Mouse (Mus musculus): Measurements from ENCODE around the gene Snapc4. TPM values are rescaled to one million over a fixed set of nuclear protein-coding genes. Genes with fewer than 3 reads are reported as not detected.

The Snapc4 gene
- total and polyA plus RNA-seq, 3 experiments: 15.3 to 47.1 (median 42.7) TPM

DNA sequence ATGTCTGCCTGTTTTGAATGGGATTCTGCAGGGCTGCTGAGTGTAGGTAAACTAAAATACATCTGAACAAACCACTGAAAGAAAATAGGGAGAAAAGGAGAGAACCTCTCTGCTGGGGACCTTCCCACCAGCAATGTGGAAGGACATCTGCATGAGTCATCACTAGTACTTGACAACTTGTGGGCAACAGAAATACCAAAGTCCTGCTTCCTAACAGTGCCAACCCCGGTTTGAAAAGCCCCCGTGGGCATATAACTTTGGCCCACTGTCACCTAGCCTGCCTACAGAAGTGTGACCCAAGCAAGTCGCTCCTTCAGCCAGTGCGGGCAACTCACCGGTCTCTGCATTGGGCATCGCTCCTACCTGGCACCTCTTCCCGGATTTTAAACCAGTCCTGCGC lies 8.1 kb downstream of the Snapc4 start:
- no peak overlapping the region for H3K4me3 ChIP-seq (replicated peaks in 1 of 3; ENCODE audit: low read depth in 2 of 3, low read length in 2 of 3, poor library complexity in 1 of 3)
- H3K4me1 ChIP-seq (ENCODE audit: control insufficient read depth in 1 of 2, insufficient read depth in 2 of 2): no peaks in the 10 kb centered on the region
- no peak overlapping the region for H3K9ac ChIP-seq (ENCODE audit: insufficient read depth, low read depth)
- H3K9me3 ChIP-seq (replicated peaks; ENCODE audit: low read length): no peaks in the 10 kb centered on the region
- no peaks in the 10 kb centered on the region for H3K79me2 ChIP-seq (replicated peaks; ENCODE audit: control insufficient read depth, extremely low read depth, insufficient read depth, poor library complexity, severe bottlenecking)
- H3K4me2 ChIP-seq (ENCODE audit: insufficient read depth, low read depth, poor library complexity, severe bottlenecking): no peak overlapping the region
- no peak for DNase-seq (ENCODE audit: extremely low read depth)
- H3K27ac ChIP-seq (ENCODE audit: insufficient read depth, low read depth): no peak overlapping the region
- H3K27me3 ChIP-seq (replicated peaks): no peaks in the 10 kb centered on the region
- peaks cover 93 to 100% of the 10 kb centered on the region in 2 experiments for H3K36me3 ChIP-seq (replicated peaks in 1 of 2; ENCODE audit: control insufficient read depth in 1 of 2, insufficient read depth in 1 of 2, low read length in 1 of 2)
- TF ChIP-seq KAT2A (IDR thresholded peaks at IDR 0.05; ENCODE audit: insufficient replicate concordance, low read length) (no peak), USF1 (IDR thresholded peaks at IDR 0.05; ENCODE audit: low read depth, low read length) (no peak), JUND (conservative IDR thresholded peaks at IDR 0.05; ENCODE audit: low read depth, low read length) (no peak), ZC3H11A (IDR thresholded peaks at IDR 0.05; ENCODE audit: low read depth, low read length) (no peak), MAFK (IDR thresholded peaks at IDR 0.05; ENCODE audit: insufficient replicate concordance, low read length) (no peak), RAD21 (IDR thresholded peaks at IDR 0.05; ENCODE audit: low read depth, low read length) (no peak), E2F4 (IDR thresholded peaks at IDR 0.05; ENCODE audit: insufficient replicate concordance, low read depth, low read length) (no peak), POLR2AphosphoS2 (IDR thresholded peaks at IDR 0.05; ENCODE audit: low read depth, low read length) (no peak), CHD1 (IDR thresholded peaks at IDR 0.05; ENCODE audit: low read depth, low read length) (no peak), TBP (conservative IDR thresholded peaks at IDR 0.05; ENCODE audit: low read depth, low read length) (no peak), ETS1 (conservative IDR thresholded peaks at IDR 0.05; ENCODE audit: low read depth, low read length) (no peak), EP300 (IDR thresholded peaks at IDR 0.05; ENCODE audit: low read length) (no peak), TCF12 (IDR thresholded peaks at IDR 0.05; ENCODE audit: low read depth, low read length) (no peak)
- in situ Hi-C loops (cut with MboI; ENCODE audit: low pct_ligation_motif_present, low pct_unique_long_range_greater_than_20kb, low sequenced_read_pairs) (no loop called here), dilution Hi-C loops (cut with MboI; ENCODE audit: extremely low pct_ligation_motif_present, extremely low pct_unique_long_range_greater_than_20kb, low sequenced_read_pairs) (no loop called here)

DNA sequence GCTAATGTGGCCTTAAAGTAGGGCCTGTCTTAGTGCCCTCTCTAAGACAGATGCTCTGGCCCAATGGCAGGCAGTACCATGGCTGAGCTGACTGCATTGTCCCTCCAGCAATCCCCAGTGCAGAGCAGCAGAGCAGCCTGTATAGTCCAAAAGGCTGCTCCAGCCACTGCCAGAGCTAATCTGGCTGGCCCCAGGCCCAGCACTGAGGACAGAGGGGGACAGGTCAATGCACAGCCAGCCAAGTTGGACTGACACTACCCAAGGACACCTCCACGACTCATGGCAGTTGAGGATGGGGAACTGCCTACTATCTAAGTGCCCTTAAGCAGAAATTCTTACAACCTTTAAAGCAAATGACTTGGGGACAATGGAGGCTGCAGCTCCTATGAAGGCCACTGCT lies 11.9 kb downstream of the Snapc4 start:
- H3K4me3 ChIP-seq (replicated peaks in 1 of 3; ENCODE audit: low read depth in 2 of 3, low read length in 2 of 3, poor library complexity in 1 of 3): no peak overlapping the region
- no peak for DNase-seq (ENCODE audit: extremely low read depth)
- no peaks in the 10 kb centered on the region for H3K27me3 ChIP-seq (replicated peaks)
- in situ Hi-C loops (cut with MboI; ENCODE audit: low pct_ligation_motif_present, low pct_unique_long_range_greater_than_20kb, low sequenced_read_pairs): no loop called here
- no peak overlapping the region for H3K9ac ChIP-seq (ENCODE audit: insufficient read depth, low read depth)
- TF ChIP-seq RCOR1 (conservative IDR thresholded peaks at IDR 0.05; ENCODE audit: low read depth, low read length): no peak
- no peak for TF ChIP-seq CHD1 (IDR thresholded peaks at IDR 0.05; ENCODE audit: low read depth, low read length)
- no peak for TF ChIP-seq NRF1 (IDR thresholded peaks at IDR 0.05; ENCODE audit: low read depth, low read length)
- no peak for TF ChIP-seq NELFE (IDR thresholded peaks at IDR 0.05; ENCODE audit: low read depth, low read length)
- TF ChIP-seq HCFC1 (IDR thresholded peaks at IDR 0.05; ENCODE audit: low read depth, low read length): no peak
- TF ChIP-seq KAT2A (IDR thresholded peaks at IDR 0.05; ENCODE audit: insufficient replicate concordance, low read length): no peak
- no peak for TF ChIP-seq USF1 (IDR thresholded peaks at IDR 0.05; ENCODE audit: low read depth, low read length)
- TF ChIP-seq TCF12 (IDR thresholded peaks at IDR 0.05; ENCODE audit: low read depth, low read length): no peak
- no peak for TF ChIP-seq UBTF (IDR thresholded peaks at IDR 0.05; ENCODE audit: low read depth, low read length)
- TF ChIP-seq BHLHE40 (IDR thresholded peaks at IDR 0.05; ENCODE audit: low read depth, low read length): no peak
- TF ChIP-seq RAD21 (IDR thresholded peaks at IDR 0.05; ENCODE audit: low read depth, low read length): no peak
- no peak for TF ChIP-seq EP300 (IDR thresholded peaks at IDR 0.05; ENCODE audit: low read length)
- no peak for TF ChIP-seq MAFK (IDR thresholded peaks at IDR 0.05; ENCODE audit: insufficient replicate concordance, low read length)
- no peak for TF ChIP-seq ZKSCAN1 (IDR thresholded peaks at IDR 0.05; ENCODE audit: borderline replicate concordance, low read depth, low read length)
- no peak for TF ChIP-seq MXI1 (IDR thresholded peaks at IDR 0.05; ENCODE audit: low read depth, low read length)
- no peak for TF ChIP-seq ELF1 (IDR thresholded peaks at IDR 0.05; ENCODE audit: low read depth, low read length)
- no peaks in the 10 kb centered on the region for H3K9me3 ChIP-seq (replicated peaks; ENCODE audit: low read length)
- no peaks in the 10 kb centered on the region for H3K79me2 ChIP-seq (replicated peaks; ENCODE audit: control insufficient read depth, extremely low read depth, insufficient read depth, poor library complexity, severe bottlenecking)
- H3K4me2 ChIP-seq (ENCODE audit: insufficient read depth, low read depth, poor library complexity, severe bottlenecking): no peak overlapping the region
- dilution Hi-C loops (cut with MboI; ENCODE audit: extremely low pct_ligation_motif_present, extremely low pct_unique_long_range_greater_than_20kb, low sequenced_read_pairs): no loop called here
- H3K36me3 ChIP-seq (replicated peaks in 1 of 2; ENCODE audit: control insufficient read depth in 1 of 2, insufficient read depth in 1 of 2, low read length in 1 of 2): peaks cover 94 to 100% of the 10 kb centered on the region in 2 experiments
- no peak overlapping the region for H3K27ac ChIP-seq (ENCODE audit: insufficient read depth, low read depth)
- H3K4me1 ChIP-seq (ENCODE audit: control insufficient read depth in 1 of 2, insufficient read depth in 2 of 2): no peaks in the 10 kb centered on the region
